8 mouse cellular contexts compared by ENCODE assay signal in the genomic region with DNA sequence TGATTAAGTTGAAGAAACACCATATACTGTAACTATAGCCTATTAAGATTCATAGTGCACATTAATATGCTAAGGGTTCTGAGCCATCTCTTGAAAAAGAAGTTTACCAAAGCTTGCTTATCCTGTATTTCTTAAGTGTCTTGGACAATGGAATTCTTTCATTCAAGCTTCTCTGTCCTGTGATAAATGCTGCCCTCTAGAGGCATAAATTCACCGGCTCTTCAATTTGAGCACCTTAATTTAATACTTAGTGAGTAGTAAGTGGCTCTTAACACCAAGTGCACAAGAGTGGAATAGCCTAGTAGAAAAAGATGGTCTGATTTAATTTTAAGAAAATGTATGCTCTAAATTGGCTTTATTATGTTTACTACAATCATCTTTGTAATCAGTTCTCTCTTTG. TPM values are rescaled to one million over a fixed set of nuclear protein-coding genes. Genes with fewer than 3 reads are reported as not detected.
DNase-seq lines count a peak whose midpoint lies in the region; ATAC-seq and TF ChIP-seq lines count a peak whose summit lies in the region.

No protein-coding gene starts in this region.

- H3K4me3 ChIP-seq in cerebellum, adult 2 months (replicated peaks; ENCODE audit: insufficient read depth, low read depth, low read length), result no peak overlapping the region
- H3K4me3 ChIP-seq in limb, embryonic 14.5 days (replicated peaks; ENCODE audit: low read length), result no peak overlapping the region

- no peak for TF ChIP-seq POLR2A in cerebellum, adult 2 months (IDR thresholded peaks at IDR 0.05; ENCODE audit: borderline replicate concordance, insufficient read depth, low read length)
- no peak for TF ChIP-seq POLR2A in limb, embryonic 14.5 days (IDR thresholded peaks at IDR 0.05; ENCODE audit: borderline replicate concordance, extremely low read depth, insufficient read depth, insufficient read length)

- TF ChIP-seq CTCF in cerebellum, adult 2 months (IDR thresholded peaks at IDR 0.05; ENCODE audit: borderline replicate concordance, insufficient read depth, low read depth, low read length), result 0 out of 2 replicates have a peak, but pooled peaks have one; percentile 18

- intact Hi-C loops in heart, postnatal 14 days (cut with DNase I), result loop anchor here (2.0 kb wide), 1 partner anchor 229 kb away; no protein-coding TSS in a partner anchor

- ATAC-seq in limb, embryonic 14.5 days (ENCODE audit: low FRiP score, low read depth), result no peak

- H3K9me3 ChIP-seq in limb, embryonic 14.5 days (ENCODE audit: control insufficient read depth, low read length), result no peaks in the 10 kb centered on the region

- no peaks in the 10 kb centered on the region for H3K27me3 ChIP-seq in cerebellum, adult 2 months (ENCODE audit: control insufficient read depth, insufficient read depth, low read length)
- no peaks in the 10 kb centered on the region for H3K27me3 ChIP-seq in limb, embryonic 14.5 days (ENCODE audit: control insufficient read depth, insufficient read depth, low read length)

- H3K4me1 ChIP-seq in cerebellum, adult 2 months (ENCODE audit: control insufficient read depth, insufficient read depth, low read length), result no peaks in the 10 kb centered on the region
- no peaks in the 10 kb centered on the region for H3K4me1 ChIP-seq in limb, embryonic 14.5 days (ENCODE audit: control insufficient read depth, insufficient read depth, low read length)

- peak; percentile 42 for DNase-seq in adrenal gland, adult 2 months
- no peak for DNase-seq in adrenal gland, adult 8-10 months
- DNase-seq in ovary, postnatal 14 days (ENCODE audit: low spot score), result peak; percentile 49
- no peak for DNase-seq in ovary, postnatal 10 days (ENCODE audit: low spot score)
- peak in 1 of 2 experiments; percentile 56 for DNase-seq in cerebellum, adult 2 months
- DNase-seq in heart, postnatal 14 days, result peak; percentile 38 to 79
- peak; percentile 82 for DNase-seq in limb, embryonic 14.5 days (ENCODE audit: low spot score)
- DNase-seq in skeletal muscle tissue, adult 2 months (ENCODE audit: low read depth, low spot score), result peak; percentile 33

- no peak overlapping the region for H3K9ac ChIP-seq in limb, embryonic 14.5 days (ENCODE audit: low read depth, low read length, severe bottlenecking)

- no peak overlapping the region for H3K4me2 ChIP-seq in limb, embryonic 14.5 days (replicated peaks; ENCODE audit: low read depth, low read length, severe bottlenecking)

- no peak overlapping the region for H3K27ac ChIP-seq in cerebellum, adult 2 months (ENCODE audit: insufficient read depth, low read length)
- H3K27ac ChIP-seq in limb, embryonic 14.5 days (replicated peaks; ENCODE audit: low read depth, low read length), result no peak overlapping the region

- H3K36me3 ChIP-seq in limb, embryonic 14.5 days (ENCODE audit: control insufficient read depth, insufficient read depth, low read length), result no peaks in the 10 kb centered on the region

- WGBS in cerebellum, adult 2 months, result 21% methylated on average over 1 of the region's 1 CpGs
- 40% methylated on average over 1 of the region's 1 CpGs for WGBS in limb, embryonic 14.5 days

RNA-seq across cellular contexts. Expression of gene Fbxw7, which starts 28.5 kb away (rescaled TPM):
- 10 to 100 TPM; 16.6 to 17.0 TPM for total RNA-seq in adrenal gland, adult 2 months (2021)
- 2.3 and 2.7 TPM in 2 replicates for polyA plus RNA-seq in adrenal gland, adult 2 months (2012; rRNA removed)
- total RNA-seq in adrenal gland, adult 8-10 months (2022), result 10 to 100 TPM; 17.7 to 20.8 (median 20.0) TPM
- 76.2 and 87.9 TPM in 2 replicates for polyA plus RNA-seq in cerebellum, adult 2 months (2012; rRNA removed)
- total RNA-seq in heart, postnatal 14 days (2021), result 10 to 100 TPM; 45.8 to 51.6 TPM
- 8.6 and 10.6 TPM in 2 replicates for polyA plus RNA-seq in limb, embryonic 14.5 days (2012; rRNA removed)
- polyA plus RNA-seq in limb, embryonic 14.5 days (2014; fragmentation: Nextera tagmentation; extraction: Ambion mirVana), result 11.8 and 13.4 TPM in 2 replicates

Comparison
In these comparisons a context has a peak if more than half of its experiments do, and no peak if none do; other contexts are left out.
1. DNase-seq: peak in adrenal gland, adult 2 months (single experiment), ovary, postnatal 14 days (single experiment), heart, postnatal 14 days (2 of 2), limb, embryonic 14.5 days (single experiment) and skeletal muscle tissue, adult 2 months (single experiment); none in adrenal gland, adult 8-10 months (single experiment) and ovary, postnatal 10 days (single experiment).